In genomic region chr3:117988443-117988842, GRCm38 (mm10) we compare ENCODE assay signal across 27 mouse cellular contexts.
DNase-seq lines count a peak whose midpoint lies in the region; ATAC-seq and TF ChIP-seq lines count a peak whose summit lies in the region.
"Had no signal": no experiment of that assay in that cellular context is flagged by ENCODE, and none has a peak within 500 bp of the region (broad histone marks: within the 10 kb centered on the region; RNA-seq: fewer than 3 reads in every experiment).

No protein-coding gene starts in this region.

- TF ChIP-seq POLR2A in brain, embryonic 14.5 days (IDR thresholded peaks at IDR 0.05; ENCODE audit: borderline replicate concordance, extremely low read depth, insufficient read depth, insufficient read length, poor library complexity, severe bottlenecking), result no peak

- H3K27me3 ChIP-seq in heart, embryonic 11.5 days (ENCODE audit: control insufficient read depth, insufficient read depth, low read length), result no peaks in the 10 kb centered on the region
- no peaks in the 10 kb centered on the region for H3K27me3 ChIP-seq in heart, embryonic 16.5 days (ENCODE audit: control insufficient read depth, insufficient read depth, low read length)
- H3K27me3 ChIP-seq: embryonic facial prominence, embryonic 15.5 days; forebrain, embryonic 13.5 days; hindbrain, embryonic 13.5 days; liver, embryonic 12.5 days; megakaryocyte, embryonic 14.5 days; midbrain, embryonic 13.5 days had no signal

- DNase-seq in heart, postnatal 4 days, result no peak
- no peak for DNase-seq in heart, postnatal 10 days
- peak; percentile 67 for DNase-seq in MN1 (ENCODE audit: low spot score)
- peak; percentile 33 for DNase-seq in brain, embryonic 14.5 days (ENCODE audit: low read depth)
- DNase-seq in T-cell, adult 2 months (ENCODE audit: low spot score), result no peak
- DNase-seq: adrenal gland, adult 8-10 months; cerebellum, adult 8-10 months; cerebellum, postnatal 25 days; gastrocnemius, postnatal 36 days; kidney, adult 8-10 months; kidney, postnatal 4 days; left cerebral cortex, postnatal 4 days; liver, postnatal 0 days; lung, postnatal 4 days; thymus, adult 2 months; thymus, postnatal 4 days had no signal

- H3K36me3 ChIP-seq in heart, embryonic 11.5 days (ENCODE audit: control insufficient read depth, insufficient read depth, low read length), result no peaks in the 10 kb centered on the region
- H3K36me3 ChIP-seq in heart, embryonic 16.5 days (ENCODE audit: control insufficient read depth, insufficient read depth), result no peaks in the 10 kb centered on the region
- H3K36me3 ChIP-seq: embryonic facial prominence, embryonic 10.5 days; embryonic facial prominence, embryonic 15.5 days; hindbrain, embryonic 13.5 days; liver, embryonic 12.5 days; midbrain, embryonic 13.5 days had no signal

- H3K4me2 ChIP-seq in heart, embryonic 11.5 days, result peak overlapping the region; percentile 53
- H3K4me2 ChIP-seq in heart, embryonic 16.5 days (ENCODE audit: low read depth, low read length), result peak overlapping the region; percentile 47
- H3K4me2 ChIP-seq: embryonic facial prominence, embryonic 15.5 days; forebrain, embryonic 13.5 days; hindbrain, embryonic 13.5 days; liver, embryonic 12.5 days; midbrain, embryonic 13.5 days had no signal

- H3K27ac ChIP-seq in heart, embryonic 11.5 days (ENCODE audit: low read depth, low read length), result peak overlapping the region; percentile 68
- no peak overlapping the region for H3K27ac ChIP-seq in heart, embryonic 16.5 days (ENCODE audit: low read length)
- H3K27ac ChIP-seq: embryonic facial prominence, embryonic 10.5 days; embryonic facial prominence, embryonic 15.5 days; forebrain, embryonic 13.5 days; hindbrain, embryonic 13.5 days; kidney, postnatal 0 days; liver, embryonic 12.5 days; midbrain, embryonic 13.5 days had no signal

- 21% methylated on average over 5 of the region's 5 CpGs for WGBS in heart, embryonic 11.5 days (ENCODE audit: insufficient replicate concordance)
- WGBS in heart, embryonic 16.5 days, result 17% methylated on average over 5 of the region's 5 CpGs

- H3K9ac ChIP-seq in heart, embryonic 11.5 days (ENCODE audit: low read depth, low read length), result no peak overlapping the region
- no peak overlapping the region for H3K9ac ChIP-seq in heart, embryonic 16.5 days (ENCODE audit: low read length)
- H3K9ac ChIP-seq: embryonic facial prominence, embryonic 15.5 days; forebrain, embryonic 13.5 days; hindbrain, embryonic 13.5 days; liver, embryonic 12.5 days; liver, postnatal 0 days; midbrain, embryonic 13.5 days had no signal

- H3K9me3 ChIP-seq in heart, embryonic 11.5 days (replicated peaks; ENCODE audit: control insufficient read depth, low read length), result no peaks in the 10 kb centered on the region
- no peaks in the 10 kb centered on the region for H3K9me3 ChIP-seq in heart, embryonic 16.5 days (replicated peaks; ENCODE audit: control insufficient read depth, low read length)
- H3K9me3 ChIP-seq: embryonic facial prominence, embryonic 10.5 days; embryonic facial prominence, embryonic 15.5 days; forebrain, embryonic 13.5 days; hindbrain, embryonic 13.5 days; liver, embryonic 12.5 days; megakaryocyte, embryonic 14.5 days; midbrain, embryonic 13.5 days had no signal

- ATAC-seq in heart, embryonic 11.5 days (replicated peaks; ENCODE audit: insufficient number of reproducible peaks, low FRiP score, low TSS enrichment), result no peak; the same call in 1 of the 2 replicates
- ATAC-seq in heart, embryonic 16.5 days (replicated peaks; ENCODE audit: extremely low read depth, insufficient read depth, low FRiP score), result peak; percentile 79
- ATAC-seq: forebrain, embryonic 13.5 days; intestine, embryonic 16.5 days; liver, embryonic 12.5 days; liver, postnatal 0 days; midbrain, embryonic 13.5 days had no signal

- no peak for TF ChIP-seq CTCF in brain, embryonic 14.5 days (IDR thresholded peaks at IDR 0.05; ENCODE audit: borderline replicate concordance, extremely low read depth, insufficient read depth, insufficient read length)

- H3K4me1 ChIP-seq in heart, embryonic 11.5 days (ENCODE audit: control insufficient read depth, insufficient read depth, low read length), result no peaks in the 10 kb centered on the region
- H3K4me1 ChIP-seq in heart, embryonic 16.5 days (ENCODE audit: control insufficient read depth, insufficient read depth, low read length), result no peaks in the 10 kb centered on the region
- H3K4me1 ChIP-seq: embryonic facial prominence, embryonic 15.5 days; forebrain, embryonic 13.5 days; hindbrain, embryonic 13.5 days; liver, embryonic 12.5 days; midbrain, embryonic 13.5 days had no signal

- intact Hi-C loops in heart, postnatal 10 days (cut with DNase I), result no loop called here

- no peak overlapping the region for H3K4me3 ChIP-seq in heart, embryonic 11.5 days (ENCODE audit: low read depth, low read length)
- peak overlapping the region; percentile 18 for H3K4me3 ChIP-seq in heart, embryonic 16.5 days (ENCODE audit: low read length)
- H3K4me3 ChIP-seq: embryonic facial prominence, embryonic 10.5 days; embryonic facial prominence, embryonic 15.5 days; forebrain, embryonic 13.5 days; hindbrain, embryonic 13.5 days; liver, embryonic 12.5 days; megakaryocyte, embryonic 14.5 days; midbrain, embryonic 13.5 days had no signal

Comparison
In these comparisons a context has a peak if more than half of its experiments do, and no peak if none do; other contexts are left out.
1. DNase-seq: peak in MN1 (single experiment) and brain, embryonic 14.5 days (single experiment); none in heart, postnatal 4 days (single experiment), heart, postnatal 10 days (0 of 2) and T-cell, adult 2 months (single experiment).